Mouse (Mus musculus): ENCODE data around the gene Wdr45.
"Not testable (repeated sequence)": the region's sequence is repeated elsewhere in the genome, so short reads cannot be mapped to it uniquely, and the experiment has no call there.

Gene Wdr45

GRCm38 (mm10) chrX:7714135-7714899 is at the start of gene Wdr45:
Gene Wdr45, plus strand, starts transcription at chrX:7714333.
- DNase-seq (ENCODE audit: low spot score): peak; percentile 73

GRCm38 (mm10) chrX:7664791-7665190 is 49.3 kb upstream of the Wdr45 start:
- DNase-seq (ENCODE audit: low spot score): no peak

- no peak for DNase-seq (ENCODE audit: low spot score)
Measured at GRCm38 (mm10) chrX:7665739-7666502, 48.2 kb upstream of the Wdr45 start.

GRCm38 (mm10) chrX:7670390-7670881 is 43.7 kb upstream of the Wdr45 start:
- peak; percentile 67 for DNase-seq (ENCODE audit: low spot score)

- peak; percentile 43 for DNase-seq (ENCODE audit: low spot score)
Measured at GRCm38 (mm10) chrX:7670921-7671623, 43.1 kb upstream of the Wdr45 start, which contains the start of gene Plp2. Gene Plp2, minus strand, starts transcription at chrX:7671390.

- no peak for DNase-seq (ENCODE audit: low spot score)
Measured at GRCm38 (mm10) chrX:7672739-7673138, 41.4 kb upstream of the Wdr45 start.

GRCm38 (mm10) chrX:7673578-7674281 is 40.4 kb upstream of the Wdr45 start:
- DNase-seq (ENCODE audit: low spot score): no peak

GRCm38 (mm10) chrX:7674284-7675000 is 39.7 kb upstream of the Wdr45 start:
- DNase-seq (ENCODE audit: low spot score): no peak

- DNase-seq (ENCODE audit: low spot score): no peak
Measured at GRCm38 (mm10) chrX:7675001-7675380, 39.1 kb upstream of the Wdr45 start.

GRCm38 (mm10) chrX:7678986-7679385 is 35.1 kb upstream of the Wdr45 start:
- DNase-seq (ENCODE audit: low spot score): no peak

GRCm38 (mm10) chrX:7679405-7680056 is 34.6 kb upstream of the Wdr45 start:
- peak; percentile 80 for DNase-seq (ENCODE audit: low spot score)

GRCm38 (mm10) chrX:7680057-7680412 is 34.1 kb upstream of the Wdr45 start:
- DNase-seq (ENCODE audit: low spot score): no peak

GRCm38 (mm10) chrX:7680864-7681263 is 33.3 kb upstream of the Wdr45 start, which contains the start of gene Magix:
Gene Magix, minus strand, starts transcription at chrX:7681251.
- DNase-seq (ENCODE audit: low spot score): no peak

- DNase-seq (ENCODE audit: low spot score): no peak
Measured at GRCm38 (mm10) chrX:7688321-7688720, 25.8 kb upstream of the Wdr45 start.

GRCm38 (mm10) chrX:7690486-7690885 is 23.6 kb upstream of the Wdr45 start:
- DNase-seq (ENCODE audit: low spot score): no peak

- no peak for DNase-seq (ENCODE audit: low spot score)
Measured at GRCm38 (mm10) chrX:7692862-7693261, 21.3 kb upstream of the Wdr45 start.

GRCm38 (mm10) chrX:7696520-7696919 is 17.6 kb upstream of the Wdr45 start:
- DNase-seq (ENCODE audit: low spot score): no peak

- DNase-seq (ENCODE audit: low spot score): peak; percentile 51
Measured at GRCm38 (mm10) chrX:7696954-7697381, 17.2 kb upstream of the Wdr45 start, which contains the start of gene Gpkow. Gene Gpkow, plus strand, starts transcription at chrX:7697131.

GRCm38 (mm10) chrX:7713764-7714134 is 384 bp upstream of the Wdr45 start:
- not testable (repeated sequence) for DNase-seq (ENCODE audit: low spot score)

- DNase-seq (ENCODE audit: low spot score): not testable (repeated sequence)
Measured at GRCm38 (mm10) chrX:7716058-7716457, 1.9 kb downstream of the Wdr45 start.
